Mouse (Mus musculus) CD8-positive naive resting alpha-beta T cell, adult 2 months (primary cell): ENCODE data around the gene Dgke.
"Not testable (repeated sequence)": the region's sequence is repeated elsewhere in the genome, so short reads cannot be mapped to it uniquely, and the experiment has no call there.

Experiments
- DNase-seq, 2 experiments: peaks; one replicate each; pipeline ENCODE4 v3.0.0; 2022; ENCODE audit warnings: low read depth in 2 of 2, low spot score in 2 of 2

Dgke gene

GRCm38 (mm10) chr11:89066750-89067149 lies at the start of gene Dgke:
Dgke (minus strand) TSS chr11:89066850.
- no peak for DNase-seq

GRCm38 (mm10) chr11:89107180-89107807 lies 40.6 kb upstream of the Dgke start:
- DNase-seq, result no peak

GRCm38 (mm10) chr11:89105823-89106222 lies 39.2 kb upstream of the Dgke start:
- DNase-seq, result peak in 1 of 2 experiments; percentile 18

GRCm38 (mm10) chr11:89105211-89105610 lies 38.6 kb upstream of the Dgke start:
- DNase-seq, result no peak

GRCm38 (mm10) chr11:89103166-89103565 lies 36.5 kb upstream of the Dgke start:
- no peak for DNase-seq

GRCm38 (mm10) chr11:89100826-89101321 lies 34.2 kb upstream of the Dgke start:
- DNase-seq, result peak in 1 of 2 experiments; percentile 15

- DNase-seq, result peak; percentile 84 to 88
Observed at GRCm38 (mm10) chr11:89100403-89100802, 33.8 kb upstream of the Dgke start.

GRCm38 (mm10) chr11:89098930-89099329 lies 32.3 kb upstream of the Dgke start:
- DNase-seq, result no peak

- DNase-seq, result no peak
Observed at GRCm38 (mm10) chr11:89098083-89098835, 31.6 kb upstream of the Dgke start.

GRCm38 (mm10) chr11:89097292-89097691 lies 30.6 kb upstream of the Dgke start:
- DNase-seq, result not testable (repeated sequence)

GRCm38 (mm10) chr11:89095306-89095705 lies 28.7 kb upstream of the Dgke start:
- no peak for DNase-seq

GRCm38 (mm10) chr11:89092714-89093113 lies 26.1 kb upstream of the Dgke start:
- DNase-seq, result peak in 1 of 2 experiments; percentile 13

GRCm38 (mm10) chr11:89090359-89090758 lies 23.7 kb upstream of the Dgke start:
- DNase-seq, result not testable (repeated sequence)

GRCm38 (mm10) chr11:89088754-89089153 lies 22.1 kb upstream of the Dgke start:
- DNase-seq, result no peak

- no peak for DNase-seq
Observed at GRCm38 (mm10) chr11:89086208-89086809, 19.7 kb upstream of the Dgke start.

- peak; percentile 55 to 65 for DNase-seq
Observed at GRCm38 (mm10) chr11:89084601-89085000, 18.0 kb upstream of the Dgke start.

- not testable (repeated sequence) for DNase-seq
Observed at GRCm38 (mm10) chr11:89082691-89083090, 16.0 kb upstream of the Dgke start.

- not testable (repeated sequence) for DNase-seq
Observed at GRCm38 (mm10) chr11:89081906-89082305, 15.3 kb upstream of the Dgke start.

- no peak for DNase-seq
Observed at GRCm38 (mm10) chr11:89078996-89079680, 12.5 kb upstream of the Dgke start.

- DNase-seq, result no peak
Observed at GRCm38 (mm10) chr11:89078305-89078704, 11.7 kb upstream of the Dgke start.

GRCm38 (mm10) chr11:89077601-89078000 lies 11.0 kb upstream of the Dgke start:
- DNase-seq, result no peak
